Mouse (Mus musculus): Measurements from ENCODE around the gene Phox2b.

- TF ChIP-seq POLR2A (IDR thresholded peaks at IDR 0.05; ENCODE audit: borderline replicate concordance, control insufficient read depth, low read depth, low read length) (no peak), CTCF (IDR thresholded peaks at IDR 0.05; ENCODE audit: control insufficient read depth, insufficient read depth, low read length) (no peak)
Observed at GRCm38 (mm10) chr5:67096378-67096771, 2.7 kb downstream of the Phox2b start.

All from bone marrow, adult 2 months (tissue).